Mouse (Mus musculus) hindbrain, postnatal 0 days (tissue): Measurements from ENCODE around the gene Naaladl2. TPM values are rescaled to one million over a fixed set of nuclear protein-coding genes. Genes with fewer than 3 reads are reported as not detected.

Experiments used
- ATAC-seq: fragments of 200-750 bp; cut with Nextera tagmentation; 2 replicates; pipeline ENCODE4 v1.8.0; 2017; ENCODE audit warnings: mild to moderate bottlenecking, moderate TSS enrichment, moderate library complexity
- DNase-seq: peaks from one replicate; pipeline ENCODE4 v3.0.0-alpha.2; 2015; ENCODE audit warnings: low spot score
- H3K27ac ChIP-seq: fragments of 300-500 bp; sonication (generic); 2 replicates; pipeline ENCODE4 v1.5.1; 2014; ENCODE audit warnings: mild to moderate bottlenecking
- H3K27me3 ChIP-seq: fragments of 300-500 bp; sonication (generic); 2 replicates; pipeline ENCODE4 v1.6.1; 2014; ENCODE audit warnings: low read length, mixed read lengths; ENCODE audit not compliant: insufficient read depth
- H3K36me3 ChIP-seq: fragments of 300-500 bp; sonication (generic); 2 replicates; pipeline ENCODE4 v1.6.1; 2014; ENCODE audit warnings: low read length, mixed read lengths; ENCODE audit not compliant: insufficient read depth
- H3K4me1 ChIP-seq: fragments of 300-500 bp; sonication (generic); 2 replicates; pipeline ENCODE4 v1.6.1; 2014; ENCODE audit warnings: antibody characterized with exemption, low read length, mixed read lengths; ENCODE audit not compliant: insufficient read depth
- H3K4me2 ChIP-seq: fragments of 300-500 bp; sonication (generic); 2 replicates; pipeline ENCODE4 v1.6.1; 2014; ENCODE audit warnings: low read depth, mild to moderate bottlenecking, low read length, moderate library complexity, mixed read lengths
- H3K4me3 ChIP-seq: fragments of 300-500 bp; sonication (generic); 2 replicates; pipeline ENCODE4 v1.5.1; 2014; ENCODE audit warnings: low read length
- H3K9ac ChIP-seq: fragments of 300-500 bp; sonication (generic); replicated peaks from 2 replicates; pipeline ENCODE4 v1.6.1; 2014; ENCODE audit warnings: mild to moderate bottlenecking, low read length, moderate library complexity, mixed read lengths
- H3K9me3 ChIP-seq: fragments of 300-500 bp; sonication (generic); 2 replicates; pipeline ENCODE4 v1.6.1; 2016; ENCODE audit warnings: low read length, mixed read lengths
- CTCF ChIP-seq: IDR thresholded peaks from 2 replicates; pipeline ENCODE4 v1.5.1; 2016; ENCODE audit warnings: antibody characterized with exemption, control low read depth, low read depth
- WGBS: fragments of 180-500 bp; shearing (Covaris S2); extraction: QIAGEN DNeasy Blood & Tissue Kit; methylation state at CpG from one replicate; pipeline ENCODE4 v1.1.7; 2014; 5-methylcytosine and 5-hydroxymethylcytosine counted together
- polyA plus RNA-seq: library from polyadenylated mRNA; unstranded; fragments of >200 nt; fragmentation: Nextera tagmentation; extraction: Ambion mirVana; gene quantifications from 2 replicates; pipeline ENCODE4 v1.2.1, GENCODE M21; 2015
- total RNA-seq: library from RNA; depleted of rRNA; stranded (reverse); fragments of >200 nt; gene quantifications from 2 replicates; pipeline ENCODE4 v1.2.3, GENCODE M21; 2014

The Naaladl2 gene
- total and polyA plus RNA-seq, 2 experiments from 2014 or later = 0.37 to 0.81 TPM

DNA sequence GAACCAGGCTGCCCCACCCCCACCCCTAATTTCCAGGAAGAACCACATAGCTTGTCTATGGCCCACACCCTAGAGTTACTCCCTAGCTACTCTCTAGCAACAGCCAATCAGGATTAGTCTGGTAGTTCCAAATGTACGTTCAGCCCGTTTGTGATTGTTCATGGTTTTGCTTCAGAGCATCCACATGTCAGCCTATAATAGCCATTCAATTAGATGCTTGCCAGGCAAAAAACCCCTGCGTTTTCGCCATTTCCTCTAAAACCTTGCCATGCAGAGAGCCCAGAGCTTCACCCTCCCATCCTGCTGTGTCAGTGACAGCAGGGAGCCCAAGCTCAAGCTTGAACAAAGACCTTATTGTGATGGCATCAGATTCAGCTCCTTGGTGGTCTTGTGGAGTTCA lies 16.2 kb downstream of the Naaladl2 start:
- H3K4me2 ChIP-seq = no peak overlapping the region
- H3K27ac ChIP-seq = no peak overlapping the region
- WGBS = 15% methylated on average over 4 of the region's 4 CpGs
- no peak for TF ChIP-seq CTCF
- DNase-seq (no peak), ATAC-seq (no peak)
- no peaks in the 10 kb centered on the region for H3K36me3 ChIP-seq
- no peak overlapping the region for H3K4me3 ChIP-seq
- H3K9me3 ChIP-seq = no peaks in the 10 kb centered on the region
- H3K27me3 ChIP-seq = no peaks in the 10 kb centered on the region
- no peaks in the 10 kb centered on the region for H3K4me1 ChIP-seq
- no peak overlapping the region for H3K9ac ChIP-seq

DNA sequence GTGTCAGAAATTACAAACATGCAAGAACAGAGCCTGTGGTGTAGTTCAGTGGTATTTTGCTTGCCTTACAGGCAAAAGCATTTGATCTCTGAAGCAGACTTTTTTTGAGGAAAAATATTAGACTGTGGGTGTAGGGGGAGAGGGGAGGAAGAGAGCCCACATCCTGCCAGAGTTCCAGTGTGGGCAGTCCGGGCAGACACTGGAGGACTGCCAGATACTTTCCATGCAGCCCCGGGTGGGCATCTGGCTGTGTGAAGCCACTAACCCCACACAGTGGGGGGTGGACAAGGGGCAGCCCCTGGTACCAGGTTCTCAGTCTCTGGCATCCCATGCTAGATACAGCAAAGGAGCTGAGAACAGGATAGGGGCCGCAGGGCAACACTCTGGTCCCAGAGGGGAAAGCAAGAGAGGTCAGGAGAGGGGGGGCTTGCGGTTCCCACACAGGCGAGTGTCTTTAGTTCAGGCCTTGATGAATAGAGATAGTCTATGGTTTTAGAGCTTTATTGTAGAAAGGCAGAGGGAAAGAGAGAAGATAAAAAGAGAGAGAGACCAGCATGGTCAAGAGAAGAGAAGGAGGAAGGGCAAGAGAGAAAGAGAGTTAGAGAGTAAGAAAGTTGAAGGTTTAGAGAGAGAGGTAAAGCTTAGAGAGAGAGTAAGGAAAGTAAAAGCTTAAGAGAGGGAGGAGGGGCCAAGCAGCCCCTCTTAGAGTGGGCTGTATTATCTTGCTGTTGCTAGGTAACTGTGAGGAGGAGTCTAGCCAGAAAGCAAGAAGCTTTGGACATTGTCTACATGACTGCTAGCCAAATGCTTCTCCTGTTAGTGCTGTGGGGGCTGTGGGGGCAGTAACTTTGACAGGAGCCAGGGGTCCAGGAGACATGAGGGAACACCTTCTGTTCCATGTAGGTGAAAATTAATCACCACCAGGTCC lies 18.9 kb downstream of the Naaladl2 start:
- H3K4me2 ChIP-seq = no peak overlapping the region
- H3K4me3 ChIP-seq = no peak overlapping the region
- no peak overlapping the region for H3K27ac ChIP-seq
- DNase-seq (no peak), ATAC-seq (0 out of 2 replicates have a peak, but pooled peaks have one; percentile 27)
- whole genome bisulfite sequencing = 10% methylated on average over 5 of the region's 5 CpGs
- H3K36me3 ChIP-seq = no peaks in the 10 kb centered on the region
- TF ChIP-seq CTCF = no peak
- no peaks in the 10 kb centered on the region for H3K27me3 ChIP-seq
- H3K9ac ChIP-seq = no peak overlapping the region
- H3K4me1 ChIP-seq = no peaks in the 10 kb centered on the region
- no peaks in the 10 kb centered on the region for H3K9me3 ChIP-seq

DNA sequence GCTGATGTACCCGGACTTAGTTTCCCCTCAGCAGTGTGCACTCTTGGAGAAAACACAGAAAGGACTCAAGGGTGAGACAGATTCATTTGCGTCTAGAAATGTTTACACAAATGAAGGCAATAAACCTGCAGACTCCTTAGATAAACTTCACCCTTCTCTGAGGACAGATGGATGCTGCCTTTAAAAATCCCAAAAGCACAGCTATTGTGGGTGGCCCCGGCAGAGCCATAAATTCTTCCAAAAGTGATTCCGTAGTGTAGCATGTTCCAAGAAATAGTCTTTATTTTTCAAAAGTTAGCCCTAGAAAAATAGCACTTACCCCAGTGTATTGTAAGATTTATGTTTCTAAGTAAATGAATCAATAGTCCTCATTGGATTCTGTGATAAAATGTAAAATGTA lies 31.0 kb downstream of the Naaladl2 start:
- Histone ChIP-seq H3K4me1 (no peaks in the 10 kb centered on the region), H3K9me3 (no peaks in the 10 kb centered on the region), H3K27me3 (no peaks in the 10 kb centered on the region), H3K4me2 (no peak overlapping the region), H3K9ac (no peak overlapping the region), H3K27ac (no peak overlapping the region), H3K36me3 (no peaks in the 10 kb centered on the region), H3K4me3 (no peak overlapping the region)
- ATAC-seq (no peak), DNase-seq (no peak)
- TF ChIP-seq CTCF = no peak
- 90% methylated on average over 4 of the region's 4 CpGs for WGBS

DNA sequence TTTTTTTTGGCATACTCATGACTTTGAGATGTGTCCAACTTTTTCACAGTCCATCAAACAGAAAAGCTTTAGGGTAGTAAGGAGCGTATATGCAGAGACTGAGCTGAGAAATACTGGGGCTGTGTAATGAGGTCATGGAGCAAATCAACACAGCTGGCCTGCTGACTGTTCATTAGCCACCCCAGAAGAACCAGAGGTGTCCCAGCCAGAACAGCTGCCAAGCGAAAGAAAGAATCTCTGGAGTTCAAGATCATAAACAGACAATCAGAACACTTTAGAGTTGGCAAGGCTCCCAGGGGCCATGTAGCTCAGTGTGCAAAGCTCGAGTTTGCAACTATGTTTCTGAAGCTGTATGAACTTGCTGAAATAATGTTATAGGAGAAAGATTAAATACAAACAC lies 35.1 kb downstream of the Naaladl2 start:
- no peaks in the 10 kb centered on the region for H3K27me3 ChIP-seq
- no peaks in the 10 kb centered on the region for H3K4me1 ChIP-seq
- TF ChIP-seq CTCF = no peak
- H3K4me2 ChIP-seq = no peak overlapping the region
- no peak overlapping the region for H3K9ac ChIP-seq
- ATAC-seq = peak; percentile 81
- WGBS = 35% methylated on average over 3 of the region's 3 CpGs
- peak; percentile 71 for DNase-seq
- no peak overlapping the region for H3K4me3 ChIP-seq
- H3K27ac ChIP-seq = no peak overlapping the region
- H3K9me3 ChIP-seq = no peaks in the 10 kb centered on the region
- no peaks in the 10 kb centered on the region for H3K36me3 ChIP-seq

DNA sequence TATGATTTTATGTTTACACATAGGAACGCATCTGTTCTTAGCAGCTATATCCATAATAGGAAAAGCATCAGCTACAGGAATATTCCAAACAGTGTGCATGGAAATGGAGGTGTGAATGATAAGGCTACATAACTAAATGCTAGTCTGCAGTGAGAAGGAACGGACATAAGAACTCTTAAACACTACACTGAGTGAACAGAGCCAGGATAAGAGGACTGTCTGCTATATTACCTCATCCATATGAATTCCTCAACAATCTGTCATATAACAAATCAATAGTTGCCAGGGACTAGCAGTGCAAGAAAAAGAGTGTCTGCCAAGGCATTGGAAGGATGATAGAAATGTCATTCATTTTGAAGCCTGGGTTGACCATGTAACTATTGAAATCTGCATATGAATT lies 51.1 kb downstream of the Naaladl2 start:
- Histone ChIP-seq H3K4me2 (no peak overlapping the region), H3K27me3 (no peaks in the 10 kb centered on the region), H3K4me3 (no peak overlapping the region), H3K4me1 (no peaks in the 10 kb centered on the region), H3K9me3 (no peaks in the 10 kb centered on the region), H3K27ac (no peak overlapping the region), H3K36me3 (no peaks in the 10 kb centered on the region), H3K9ac (no peak overlapping the region)
- DNase-seq = no peak
- ATAC-seq = no peak
- WGBS = 89% methylated on average over 2 of the region's 2 CpGs
- TF ChIP-seq CTCF = no peak

DNA sequence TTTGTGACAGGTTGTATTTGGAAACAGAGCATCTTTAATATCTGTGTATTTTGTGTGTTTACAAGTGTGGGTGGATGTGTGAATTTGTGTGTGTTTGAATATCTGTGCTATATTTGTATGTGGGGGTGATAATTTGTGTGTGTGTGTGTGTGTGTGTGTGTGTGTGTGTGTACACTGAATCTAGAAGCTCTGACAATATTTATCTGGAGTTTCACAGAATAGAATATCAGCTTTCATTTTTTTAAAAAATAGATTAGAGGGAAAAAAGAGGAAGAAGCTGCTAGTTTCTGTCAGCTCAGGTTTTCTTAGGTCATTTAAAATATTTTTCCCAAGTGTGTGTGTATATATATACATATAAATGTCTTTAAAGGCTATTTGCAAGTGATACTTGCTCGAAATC lies 68.3 kb downstream of the Naaladl2 start:
- Histone ChIP-seq H3K36me3 (no peaks in the 10 kb centered on the region), H3K4me2 (no peak overlapping the region), H3K4me3 (no peak overlapping the region), H3K27ac (no peak overlapping the region), H3K27me3 (no peaks in the 10 kb centered on the region), H3K9me3 (no peaks in the 10 kb centered on the region), H3K4me1 (no peaks in the 10 kb centered on the region), H3K9ac (no peak overlapping the region)
- no peak for DNase-seq
- 90% methylated on average over 1 of the region's 1 CpGs for WGBS
- no peak for ATAC-seq
- no peak for TF ChIP-seq CTCF

DNA sequence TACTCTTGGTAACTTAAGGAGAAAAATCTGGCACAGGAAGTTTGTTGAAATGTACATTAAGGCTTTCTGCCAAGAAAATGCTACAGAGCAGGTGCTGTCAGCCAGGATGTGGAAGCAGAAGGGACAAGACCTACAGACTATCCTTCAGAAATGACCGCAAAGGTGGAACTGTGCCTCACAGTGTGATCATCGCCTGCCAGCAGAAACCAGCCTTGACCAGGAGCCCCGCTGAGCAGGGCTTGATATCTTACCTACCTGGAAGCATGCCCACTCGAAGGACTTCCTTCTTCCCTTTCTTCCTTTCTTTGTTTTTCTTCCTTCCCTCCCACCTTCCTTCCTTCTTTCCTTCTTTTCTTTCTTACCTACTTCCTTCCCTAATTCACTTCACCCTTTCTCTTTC lies 69.8 kb downstream of the Naaladl2 start:
- DNase-seq = peak; percentile 9

More for the DNA sequence above, 69.8 kb downstream of the Naaladl2 start:
- Histone ChIP-seq H3K36me3 (no peaks in the 10 kb centered on the region), H3K4me1 (no peaks in the 10 kb centered on the region), H3K27me3 (no peaks in the 10 kb centered on the region), H3K4me2 (no peak overlapping the region), H3K9ac (no peak overlapping the region), H3K4me3 (no peak overlapping the region), H3K27ac (no peak overlapping the region), H3K9me3 (no peaks in the 10 kb centered on the region)
- ATAC-seq = no peak
- WGBS = 59% methylated on average over 4 of the region's 4 CpGs
- no peak for TF ChIP-seq CTCF
